8 mouse cellular contexts compared by ENCODE assay signal in the genomic region with DNA sequence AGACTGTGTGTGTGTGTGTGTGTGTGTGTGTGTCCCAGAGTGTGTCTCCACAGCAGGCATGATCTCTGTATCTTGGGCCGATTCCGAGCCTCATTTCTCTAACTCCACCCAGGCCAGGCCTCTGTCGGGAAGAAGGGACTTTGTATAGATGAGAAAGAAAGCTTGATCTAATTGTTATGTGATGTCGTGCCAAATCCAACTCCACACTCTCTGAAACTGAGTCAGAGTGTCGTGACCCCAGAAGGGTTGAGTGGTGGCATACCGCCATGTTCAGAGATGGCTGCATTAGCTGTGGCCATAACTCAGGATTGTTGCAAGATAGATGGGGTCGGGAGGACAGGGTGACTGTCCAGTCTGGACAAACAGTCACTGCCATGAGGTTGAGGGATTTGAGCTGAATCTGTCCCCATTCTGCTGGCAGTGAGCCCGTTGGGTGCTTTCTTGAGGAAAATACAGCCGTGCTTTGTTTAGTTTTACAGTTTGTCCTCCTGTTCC. TPM values are rescaled to one million over a fixed set of nuclear protein-coding genes. Genes with fewer than 3 reads are reported as not detected.
A peak's percentile ranks its signal among the peaks of the same experiment; 100 is the strongest.
DNase-seq lines count a peak whose midpoint lies in the region; ATAC-seq and TF ChIP-seq lines count a peak whose summit lies in the region.

No protein-coding gene starts in this region.

- H3K79me2 ChIP-seq in myocyte (ENCODE audit: control insufficient read depth, insufficient read depth) = no peaks in the 10 kb centered on the region

- TF ChIP-seq POLR2A in myocyte (IDR thresholded peaks at IDR 0.05; ENCODE audit: insufficient read length, low read depth) = no peak

- no peak overlapping the region for H3K4me3 ChIP-seq in neural tube, embryonic 14.5 days (ENCODE audit: low read depth, low read length)
- H3K4me3 ChIP-seq in hindbrain, embryonic 14.5 days (replicated peaks; ENCODE audit: low read length) = no peak overlapping the region
- peak overlapping the region; percentile 2 for H3K4me3 ChIP-seq in myocyte

- peaks cover 10% of the 10 kb centered on the region for H3K4me1 ChIP-seq in neural tube, embryonic 14.5 days (ENCODE audit: control insufficient read depth, insufficient read depth, low read length)
- H3K4me1 ChIP-seq in hindbrain, embryonic 14.5 days (replicated peaks; ENCODE audit: control insufficient read depth, insufficient read depth, low read length) = no peaks in the 10 kb centered on the region; the same call in 1 of the 2 replicates

- peak overlapping the region; percentile 18; the same call in 1 of the 2 replicates for H3K4me2 ChIP-seq in neural tube, embryonic 14.5 days (ENCODE audit: low read depth, low read length)
- H3K4me2 ChIP-seq in hindbrain, embryonic 14.5 days (replicated peaks) = peak overlapping the region; percentile 35
- peak overlapping the region; percentile 90 for H3K4me2 ChIP-seq in myocyte (ENCODE audit: low read depth)

- H3K27me3 ChIP-seq in neural tube, embryonic 14.5 days (ENCODE audit: control insufficient read depth, insufficient read depth, low read length) = no peaks in the 10 kb centered on the region
- no peaks in the 10 kb centered on the region for H3K27me3 ChIP-seq in hindbrain, embryonic 14.5 days (ENCODE audit: control insufficient read depth, insufficient read depth, low read length)
- peaks cover 9% of the 10 kb centered on the region for H3K27me3 ChIP-seq in myocyte (ENCODE audit: control insufficient read depth, insufficient read depth, insufficient read length)

- no peak overlapping the region for H3ac ChIP-seq in myocyte (ENCODE audit: control insufficient read depth, insufficient read length)

- ATAC-seq in neural tube, embryonic 14.5 days (ENCODE audit: low read depth) = peak; percentile 23; the same call in 1 of the 2 replicates
- ATAC-seq in hindbrain, embryonic 14.5 days (ENCODE audit: low FRiP score) = no peak

- H3K27ac ChIP-seq in neural tube, embryonic 14.5 days (ENCODE audit: low read depth, low read length) = no peak overlapping the region
- H3K27ac ChIP-seq in hindbrain, embryonic 14.5 days = no peak overlapping the region

- WGBS in neural tube, embryonic 14.5 days = 67% methylated on average over 9 of the region's 9 CpGs
- WGBS in hindbrain, embryonic 14.5 days = 64% methylated on average over 9 of the region's 9 CpGs

- H3K9ac ChIP-seq in neural tube, embryonic 14.5 days (replicated peaks; ENCODE audit: low read depth, low read length) = no peak overlapping the region
- H3K9ac ChIP-seq in hindbrain, embryonic 14.5 days = no peak overlapping the region

- DNase-seq in gastrocnemius, postnatal 10 days = peak; percentile 19
- no peak for DNase-seq in gastrocnemius, adult 8-10 months (ENCODE audit: low spot score in 2 of 2)
- no peak for DNase-seq in neural tube, embryonic 10.5 days (ENCODE audit: extremely low spot score, low spot score)
- no peak for DNase-seq in hindbrain, embryonic 14.5 days (ENCODE audit: low spot score)
- DNase-seq in testis, postnatal 14 days (ENCODE audit: low spot score) = no peak
- no peak for DNase-seq in frontal cortex, postnatal 14 days (ENCODE audit: low spot score in 2 of 2)

- no peaks in the 10 kb centered on the region for H3K9me3 ChIP-seq in neural tube, embryonic 14.5 days (ENCODE audit: control insufficient read depth, low read length)
- H3K9me3 ChIP-seq in hindbrain, embryonic 14.5 days (ENCODE audit: control insufficient read depth, low read length) = no peaks in the 10 kb centered on the region

- no peaks in the 10 kb centered on the region for H3K36me3 ChIP-seq in neural tube, embryonic 14.5 days (ENCODE audit: control insufficient read depth, insufficient read depth, low read length)
- no peaks in the 10 kb centered on the region for H3K36me3 ChIP-seq in hindbrain, embryonic 14.5 days (replicated peaks; ENCODE audit: control insufficient read depth, insufficient read depth)
- H3K36me3 ChIP-seq in myocyte (ENCODE audit: control insufficient read depth, insufficient read depth) = no peaks in the 10 kb centered on the region

TF ChIP-seq in myocyte, 11 proteins besides CTCF, POLR2A, EP300 and RAD21:
- no peak for TF ChIP-seq TCF3 (IDR thresholded peaks at IDR 0.05; ENCODE audit: insufficient read length, low read depth)
- TF ChIP-seq MAX (IDR thresholded peaks at IDR 0.05; ENCODE audit: low read depth) = no peak
- no peak for TF ChIP-seq TCF12 (IDR thresholded peaks at IDR 0.05; ENCODE audit: insufficient read depth, poor library complexity, severe bottlenecking)
- TF ChIP-seq MYOD1 (IDR thresholded peaks at IDR 0.05; ENCODE audit: control insufficient read depth in 1 of 3, insufficient read length in 2 of 3, low read depth in 2 of 3) = no peak
- no peak for TF ChIP-seq MYOG (IDR thresholded peaks at IDR 0.05; ENCODE audit: control insufficient read depth in 1 of 3, insufficient read depth in 1 of 3, insufficient read length in 2 of 3, low read depth in 2 of 3)
TF ChIP-seq in myocyte: peak in this region for 0.

RNA-seq across cellular contexts. Expression of a gene that starts 29.9 kb away (rescaled TPM):
- 1 to 10 TPM; 2.1 to 3.1 TPM for total RNA-seq in gastrocnemius, postnatal 10 days (2021)
- total RNA-seq in gastrocnemius, adult 8-10 months (2022) = under 1 TPM; 0.39 to 0.92 (median 0.61) TPM
- 1.2 and 1.3 TPM in 2 replicates for polyA plus RNA-seq in neural tube, embryonic 14.5 days (2014; fragmentation: Nextera tagmentation; extraction: Ambion mirVana)
- polyA plus RNA-seq in hindbrain, embryonic 14.5 days (2014; fragmentation: Nextera tagmentation; extraction: Ambion mirVana) = 1.4 and 2.0 TPM in 2 replicates
- polyA plus RNA-seq in myocyte (2012; fragmentation: generic; extraction: Trizol) = 0.16 TPM

Comparison
In these comparisons a context has a peak if more than half of its experiments do, and no peak if none do; other contexts are left out.
1. H3K4me2 ChIP-seq: peak in every context shown above with its lines; median percentile 90 in myocyte; 35 in hindbrain, embryonic 14.5 days; 18 in neural tube, embryonic 14.5 days.